Mouse (Mus musculus): ENCODE data around the gene Rnaset2a. TPM values are rescaled to one million over a fixed set of nuclear protein-coding genes. Genes with fewer than 3 reads are reported as not detected.
"Not testable (repeated sequence)": the region's sequence is repeated elsewhere in the genome, so short reads cannot be mapped to it uniquely, and the experiment has no call there.

The Rnaset2a gene
- polyA plus RNA-seq (2016; fragmentation: Nextera tagmentation; extraction: Ambion mirVana) = 35.3 and 36.2 TPM in 2 replicates

DNA sequence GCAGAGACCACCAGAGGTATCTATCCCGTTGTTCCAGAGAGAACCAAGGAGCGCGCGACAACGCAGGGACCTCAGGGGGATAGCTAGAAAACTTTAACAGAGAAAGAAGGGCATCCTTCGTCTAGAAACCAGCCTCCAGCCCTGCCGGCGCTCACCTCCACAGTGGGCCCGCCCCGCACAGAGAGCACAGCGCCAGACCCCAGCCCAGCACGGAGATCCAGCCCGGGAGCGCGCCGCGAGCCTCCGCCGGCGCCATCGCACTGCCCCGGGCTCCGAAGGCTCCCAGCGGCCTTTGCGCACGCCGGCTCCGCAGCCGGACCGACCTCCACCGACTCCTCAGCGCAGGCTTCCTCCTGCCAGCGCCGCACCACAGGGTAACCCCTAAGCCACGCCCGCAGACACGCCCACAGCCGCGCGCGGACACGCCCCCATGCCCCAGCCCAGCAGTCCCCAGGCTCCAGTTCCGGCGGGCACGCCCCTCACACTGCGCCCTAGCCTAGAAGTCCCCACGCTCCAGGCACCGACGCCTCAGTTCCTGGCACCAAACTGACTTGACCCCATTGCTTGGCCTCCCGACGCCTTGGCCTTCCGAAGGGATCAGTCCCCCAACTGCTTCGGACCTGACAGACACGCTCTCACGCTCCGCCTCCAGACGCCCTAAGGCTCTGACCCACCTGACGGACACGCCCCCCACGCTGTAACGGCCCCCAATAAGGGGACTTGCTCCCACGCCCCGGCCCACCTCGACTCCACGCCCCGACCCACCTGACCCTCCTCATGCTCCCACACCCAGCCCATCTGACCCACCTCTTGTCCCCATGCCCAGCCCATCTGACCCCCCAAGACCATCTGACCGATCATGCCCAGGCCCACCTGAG lies at the start of gene Rnaset2a, which contains the start of gene Gm49673:
Gene Rnaset2a (minus strand): TSS at position 659 of the 878 bp plus-strand sequence.
Gene Gm49673 (minus strand): TSS at position 350 of the 878 bp plus-strand sequence.
- peak; percentile 99 for ATAC-seq (ENCODE audit: insufficient number of reproducible peaks, low FRiP score)
- H3K9me3 ChIP-seq (replicated peaks); H3K4me1 ChIP-seq (replicated peaks); H3K27me3 ChIP-seq (replicated peaks); H3K36me3 ChIP-seq: not testable (repeated sequence)
- under 1% methylated on average over 55 of the region's 67 CpGs for WGBS
- Histone ChIP-seq H3K27ac (ENCODE audit: poor library complexity, severe bottlenecking) (peak within 1 kb of the TSS; percentile 43; the same call in 1 of the 2 replicates), H3K9ac (peak within 1 kb of the TSS; percentile 82), H3K4me3 (peak within 1 kb of the TSS; percentile 68), H3K4me2 (peak within 1 kb of the TSS; percentile 69)

DNA sequence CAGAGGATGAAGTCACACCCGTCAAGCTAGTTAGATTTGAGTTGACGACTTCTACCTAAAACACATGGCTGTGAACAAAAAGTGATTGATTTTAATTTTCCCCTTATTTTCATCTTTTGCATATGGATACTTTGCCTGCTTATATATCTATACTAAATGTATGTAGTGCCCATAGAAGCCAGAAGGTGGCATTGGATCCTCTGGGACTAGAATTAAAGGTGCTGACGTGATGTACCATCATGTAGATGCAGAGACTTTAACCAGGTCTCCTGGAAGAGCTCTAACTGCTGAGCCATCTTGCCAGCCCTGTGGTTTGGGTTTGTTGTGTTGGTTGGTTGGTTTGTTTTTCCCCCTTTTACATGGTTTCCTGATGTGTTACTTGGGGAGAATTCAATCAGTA lies 49.8 kb upstream of the Rnaset2a start:
- no peak for ATAC-seq (ENCODE audit: insufficient number of reproducible peaks, low FRiP score)
- no peak overlapping the region for H3K9ac ChIP-seq
- H3K27ac ChIP-seq (ENCODE audit: poor library complexity, severe bottlenecking) = no peak overlapping the region
- no peak overlapping the region for H3K4me2 ChIP-seq
- no peaks in the 10 kb centered on the region; the same call in 1 of the 2 replicates for H3K4me1 ChIP-seq (replicated peaks)
- H3K9me3 ChIP-seq (replicated peaks) = no peaks in the 10 kb centered on the region
- H3K36me3 ChIP-seq = peaks cover 25% of the 10 kb centered on the region
- no peaks in the 10 kb centered on the region for H3K27me3 ChIP-seq (replicated peaks)
- no peak overlapping the region for H3K4me3 ChIP-seq
- 69% methylated on average over 3 of the region's 3 CpGs for WGBS

DNA sequence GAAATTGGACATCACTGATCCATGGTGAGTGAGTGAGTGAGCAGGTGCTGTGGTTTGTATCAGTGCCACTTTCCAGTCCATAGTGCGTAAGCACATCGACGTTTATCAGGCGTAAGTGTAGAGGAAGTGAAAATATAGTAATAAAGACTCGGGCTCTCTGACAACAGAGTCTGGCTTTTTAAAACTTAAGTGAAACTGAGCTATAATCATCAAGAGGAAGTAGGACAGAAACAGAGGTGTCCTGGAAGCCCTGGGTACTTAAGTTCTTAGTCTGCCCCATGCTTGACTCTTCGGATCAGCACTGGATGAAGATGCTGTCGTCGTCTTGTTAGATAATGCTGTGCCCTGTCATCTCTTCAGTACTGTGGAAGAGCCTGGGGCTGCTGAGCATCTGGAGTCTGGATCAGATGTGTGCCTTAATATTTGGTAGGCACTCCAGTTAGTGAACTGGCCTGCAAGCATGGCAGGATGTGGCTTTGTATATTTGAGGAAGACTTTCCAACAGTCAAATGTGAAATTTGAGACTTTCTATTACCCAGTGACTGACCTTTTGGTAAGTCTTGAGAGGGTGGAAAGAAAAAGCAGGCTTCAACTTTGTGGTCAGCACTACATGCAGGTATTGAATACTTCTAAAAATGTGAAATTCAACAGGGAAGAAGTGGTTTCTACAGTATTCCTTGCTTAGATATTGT lies 47.9 kb upstream of the Rnaset2a start:
- no peak overlapping the region for H3K27ac ChIP-seq (ENCODE audit: poor library complexity, severe bottlenecking)
- peaks cover 34% of the 10 kb centered on the region for H3K36me3 ChIP-seq
- no peaks in the 10 kb centered on the region; the same call in 1 of the 2 replicates for H3K4me1 ChIP-seq (replicated peaks)
- no peaks in the 10 kb centered on the region for H3K27me3 ChIP-seq (replicated peaks)
- no peak overlapping the region for H3K4me2 ChIP-seq
- no peak overlapping the region for H3K4me3 ChIP-seq
- ATAC-seq (ENCODE audit: insufficient number of reproducible peaks, low FRiP score) = no peak
- no peaks in the 10 kb centered on the region for H3K9me3 ChIP-seq (replicated peaks)
- no peak overlapping the region for H3K9ac ChIP-seq
- WGBS = 77% methylated on average over 8 of the region's 8 CpGs

DNA sequence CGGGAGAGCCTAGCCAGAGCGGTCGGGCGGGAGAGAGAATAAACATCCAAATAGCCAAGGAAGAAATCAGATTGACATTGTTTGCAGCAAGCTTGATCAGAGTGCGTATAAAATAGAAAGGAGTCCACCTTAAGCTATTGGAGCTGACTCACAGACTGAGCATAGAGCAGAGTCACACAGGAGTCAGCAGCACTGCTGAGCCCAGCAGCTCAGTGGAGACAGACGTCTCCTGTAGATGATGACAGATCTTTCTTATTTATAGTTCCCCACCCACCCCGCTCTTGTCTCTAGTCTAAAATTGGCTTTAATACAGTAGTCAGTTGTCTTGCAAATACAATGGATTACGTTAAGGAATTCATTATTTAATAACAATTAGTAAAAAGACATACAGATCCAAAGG lies 45.8 kb upstream of the Rnaset2a start:
- H3K9me3 ChIP-seq (replicated peaks) = no peaks in the 10 kb centered on the region
- no peak overlapping the region for H3K4me2 ChIP-seq
- WGBS = 60% methylated on average over 8 of the region's 8 CpGs
- H3K4me3 ChIP-seq = no peak overlapping the region
- no peaks in the 10 kb centered on the region for H3K27me3 ChIP-seq (replicated peaks)
- H3K27ac ChIP-seq (ENCODE audit: poor library complexity, severe bottlenecking) = peak overlapping the region; percentile 26
- H3K4me1 ChIP-seq (replicated peaks) = peaks cover 7% of the 10 kb centered on the region
- H3K36me3 ChIP-seq = peaks cover 47% of the 10 kb centered on the region
- no peak overlapping the region for H3K9ac ChIP-seq
- ATAC-seq (ENCODE audit: insufficient number of reproducible peaks, low FRiP score) = no peak

DNA sequence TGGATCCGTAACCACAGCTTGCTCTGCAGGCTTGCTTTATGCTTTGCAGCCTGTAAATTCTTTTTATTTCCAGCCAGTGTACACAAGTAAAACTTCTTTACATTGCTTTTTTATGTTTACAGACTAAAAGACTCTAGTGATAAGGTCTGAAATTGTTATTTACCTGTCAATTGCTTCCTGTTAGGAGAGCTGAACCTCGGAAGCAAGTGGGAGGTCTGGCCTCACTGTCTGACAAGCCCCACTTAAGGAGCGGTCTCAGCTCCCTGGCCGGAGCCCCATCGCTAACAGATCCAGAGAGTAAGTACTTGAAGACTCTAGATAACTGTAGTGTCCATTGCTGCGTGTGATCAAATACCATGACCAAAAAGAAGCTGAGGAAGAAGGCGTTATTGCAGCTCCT lies 36.3 kb upstream of the Rnaset2a start:
- H3K4me2 ChIP-seq = no peak overlapping the region
- no peaks in the 10 kb centered on the region for H3K27me3 ChIP-seq (replicated peaks)
- peak overlapping the region; percentile 53 for H3K27ac ChIP-seq (ENCODE audit: poor library complexity, severe bottlenecking)
- H3K9ac ChIP-seq = peak overlapping the region; percentile 20; the same call in 1 of the 2 replicates
- ATAC-seq (ENCODE audit: insufficient number of reproducible peaks, low FRiP score) = no peak
- no peak overlapping the region for H3K4me3 ChIP-seq
- H3K9me3 ChIP-seq (replicated peaks) = no peaks in the 10 kb centered on the region
- WGBS = 49% methylated on average over 7 of the region's 7 CpGs
- H3K36me3 ChIP-seq = peaks cover 57% of the 10 kb centered on the region
- H3K4me1 ChIP-seq (replicated peaks) = peaks cover 20% of the 10 kb centered on the region

DNA sequence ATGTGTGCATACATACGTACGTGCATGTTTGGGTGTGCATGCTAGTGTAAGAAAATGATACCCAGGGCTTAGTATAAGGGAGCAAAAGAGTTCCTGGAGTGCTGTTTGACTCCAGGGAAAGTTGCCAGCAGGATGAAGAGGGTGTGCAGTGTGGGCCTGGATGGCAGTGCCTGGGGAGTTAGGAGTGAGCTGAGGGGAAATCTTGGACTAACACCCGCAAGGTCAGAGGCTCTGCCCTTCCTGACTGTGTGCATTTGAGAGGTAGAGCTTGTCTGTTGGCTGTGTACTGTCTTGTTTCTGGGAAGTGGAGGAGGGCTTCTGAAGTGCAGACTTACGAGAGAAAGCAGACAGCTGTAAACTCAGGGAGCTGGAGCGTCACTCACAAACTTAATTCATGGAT lies 35.9 kb upstream of the Rnaset2a start:
- Histone ChIP-seq H3K9me3 (replicated peaks) (no peaks in the 10 kb centered on the region), H3K27ac (ENCODE audit: poor library complexity, severe bottlenecking) (peak overlapping the region; percentile 53), H3K27me3 (replicated peaks) (no peaks in the 10 kb centered on the region), H3K4me1 (replicated peaks) (peaks cover 20% of the 10 kb centered on the region), H3K36me3 (peaks cover 58% of the 10 kb centered on the region), H3K4me3 (no peak overlapping the region), H3K4me2 (no peak overlapping the region), H3K9ac (no peak overlapping the region)
- WGBS = 62% methylated on average over 5 of the region's 5 CpGs
- no peak for ATAC-seq (ENCODE audit: insufficient number of reproducible peaks, low FRiP score)

DNA sequence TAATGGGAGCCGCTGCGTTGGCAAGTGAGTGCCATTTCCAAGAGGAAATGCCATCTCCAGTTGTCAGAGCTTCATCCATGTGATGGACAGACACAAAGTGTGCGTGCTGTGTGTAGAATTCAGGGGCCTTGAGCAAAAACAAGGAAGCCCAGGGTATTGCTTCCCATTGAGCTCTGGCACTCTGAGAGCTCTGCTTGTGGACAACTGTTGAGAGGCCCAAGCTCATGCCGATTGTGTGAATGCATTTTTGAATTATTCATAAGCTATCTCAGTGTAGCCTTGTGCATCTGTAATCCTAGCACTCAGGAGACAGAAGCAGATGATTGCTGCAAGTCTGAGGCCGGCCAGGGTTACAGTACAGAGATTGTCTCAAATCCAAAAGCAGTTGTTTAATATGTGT lies 29.2 kb upstream of the Rnaset2a start:
- Histone ChIP-seq H3K4me1 (replicated peaks) (no peaks in the 10 kb centered on the region), H3K9ac (no peak overlapping the region), H3K27ac (ENCODE audit: poor library complexity, severe bottlenecking) (no peak overlapping the region), H3K4me3 (no peak overlapping the region), H3K4me2 (no peak overlapping the region), H3K27me3 (replicated peaks) (no peaks in the 10 kb centered on the region), H3K36me3 (peaks cover 64% of the 10 kb centered on the region), H3K9me3 (replicated peaks) (no peaks in the 10 kb centered on the region)
- 90% methylated on average over 5 of the region's 5 CpGs for WGBS
- no peak for ATAC-seq (ENCODE audit: insufficient number of reproducible peaks, low FRiP score)

DNA sequence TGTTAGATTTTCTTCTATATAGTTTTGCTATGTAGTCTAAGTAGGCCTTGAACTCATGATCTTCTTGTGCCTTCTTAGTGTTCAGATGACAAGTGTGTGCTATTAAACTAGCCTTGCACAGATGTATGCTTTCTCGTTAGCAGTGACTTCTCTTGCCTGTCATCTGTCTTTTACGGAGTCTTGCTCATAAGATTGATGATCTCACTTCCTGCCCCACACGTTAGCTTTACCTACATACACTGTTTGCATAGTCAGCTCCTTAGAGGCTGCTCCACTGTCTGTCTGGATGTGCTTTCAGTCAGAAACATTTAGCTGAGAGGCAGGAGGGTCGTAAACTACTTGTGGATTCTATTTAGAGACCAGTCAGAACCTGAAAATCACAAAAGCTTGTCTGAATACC lies 23.2 kb upstream of the Rnaset2a start:
- Histone ChIP-seq H3K4me3 (no peak overlapping the region), H3K9me3 (replicated peaks) (no peaks in the 10 kb centered on the region), H3K27ac (ENCODE audit: poor library complexity, severe bottlenecking) (no peak overlapping the region), H3K4me2 (no peak overlapping the region), H3K27me3 (replicated peaks) (no peaks in the 10 kb centered on the region), H3K36me3 (peaks cover 52% of the 10 kb centered on the region), H3K9ac (no peak overlapping the region), H3K4me1 (replicated peaks) (no peaks in the 10 kb centered on the region)
- ATAC-seq (ENCODE audit: insufficient number of reproducible peaks, low FRiP score) = no peak
- WGBS = 69% methylated on average over 4 of the region's 4 CpGs

DNA sequence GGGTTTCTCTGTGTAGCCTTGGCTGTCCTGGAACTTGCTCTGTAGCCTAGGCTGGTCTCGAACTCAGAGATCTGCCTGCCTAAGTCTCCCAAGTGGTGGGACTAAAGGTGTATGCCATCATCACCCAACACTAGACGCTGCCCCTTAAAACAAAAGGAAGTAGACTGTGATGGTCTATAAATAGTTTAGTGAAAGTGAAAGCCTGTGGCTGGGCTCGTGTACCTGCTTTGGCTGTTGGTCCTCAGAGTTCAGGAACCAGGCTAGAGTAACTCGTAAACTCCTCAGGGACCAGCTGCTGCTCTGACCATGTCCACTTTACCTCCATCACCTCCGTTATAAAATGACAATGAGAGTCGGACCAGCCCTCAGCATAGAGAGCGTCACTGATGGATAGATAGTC lies 22.4 kb upstream of the Rnaset2a start:
- H3K27me3 ChIP-seq (replicated peaks) = no peaks in the 10 kb centered on the region
- no peak overlapping the region for H3K9ac ChIP-seq
- peaks cover 44% of the 10 kb centered on the region for H3K36me3 ChIP-seq
- H3K4me3 ChIP-seq = no peak overlapping the region
- H3K4me2 ChIP-seq = no peak overlapping the region
- H3K9me3 ChIP-seq (replicated peaks) = no peaks in the 10 kb centered on the region
- ATAC-seq (ENCODE audit: insufficient number of reproducible peaks, low FRiP score) = no peak
- H3K4me1 ChIP-seq (replicated peaks) = no peaks in the 10 kb centered on the region
- 81% methylated on average over 7 of the region's 7 CpGs for WGBS
- H3K27ac ChIP-seq (ENCODE audit: poor library complexity, severe bottlenecking) = no peak overlapping the region

DNA sequence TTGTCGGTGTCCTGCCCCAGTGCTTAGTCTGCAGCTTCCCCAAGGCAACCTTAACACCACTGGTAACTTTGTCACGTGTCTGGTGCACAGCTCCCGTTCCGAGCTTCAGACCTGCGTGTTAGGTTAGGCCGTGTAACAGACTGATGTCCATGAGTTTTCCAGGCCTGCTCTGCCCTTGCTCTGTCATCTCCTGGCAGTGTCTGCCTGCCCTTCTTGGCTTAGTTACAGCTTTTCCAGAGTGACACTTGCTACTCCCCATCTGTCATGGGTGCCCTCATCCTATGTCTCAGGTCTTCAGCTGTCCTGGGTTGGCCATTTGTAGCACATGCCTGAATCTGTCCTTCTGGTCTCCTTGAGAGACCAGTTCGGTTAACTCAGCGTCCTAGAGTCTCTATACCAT lies 19.5 kb upstream of the Rnaset2a start:
- 90% methylated on average over 7 of the region's 8 CpGs for WGBS
- H3K4me2 ChIP-seq; H3K27me3 ChIP-seq (replicated peaks); H3K4me3 ChIP-seq; H3K27ac ChIP-seq (ENCODE audit: poor library complexity, severe bottlenecking); H3K9me3 ChIP-seq (replicated peaks); H3K9ac ChIP-seq; H3K4me1 ChIP-seq (replicated peaks); ATAC-seq (ENCODE audit: insufficient number of reproducible peaks, low FRiP score): not testable (repeated sequence)
- H3K36me3 ChIP-seq = peaks cover 24% of the 10 kb centered on the region

DNA sequence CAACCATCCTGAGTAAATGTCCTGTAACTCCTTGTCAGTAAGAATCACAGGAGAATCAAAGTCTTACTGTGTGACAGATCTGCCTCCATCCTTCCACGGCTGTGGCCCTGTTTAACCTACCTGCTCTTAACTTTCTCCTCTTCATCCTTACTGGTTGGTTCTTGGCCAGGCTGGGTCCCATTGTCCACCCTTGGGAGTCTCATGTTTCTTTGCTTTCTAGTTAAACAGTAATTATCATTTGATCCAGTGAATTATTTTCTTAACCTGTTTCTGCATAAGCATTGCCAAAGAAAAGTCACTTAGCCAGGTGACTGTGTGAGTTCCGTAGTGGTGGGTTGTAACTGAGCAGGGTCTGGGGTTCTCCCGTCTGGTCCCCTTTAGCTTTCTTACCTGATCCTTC lies 18.6 kb upstream of the Rnaset2a start:
- WGBS = 75% methylated on average over 2 of the region's 3 CpGs
- Histone ChIP-seq H3K4me3 (peak overlapping the region; percentile 69; the same call in 1 of the 2 replicates), H3K4me2 (peak overlapping the region; percentile 60), H3K36me3 (peaks cover 18% of the 10 kb centered on the region)
- not testable (repeated sequence) for ATAC-seq (ENCODE audit: insufficient number of reproducible peaks, low FRiP score); H3K27me3 ChIP-seq (replicated peaks); H3K9ac ChIP-seq; H3K9me3 ChIP-seq (replicated peaks); H3K4me1 ChIP-seq (replicated peaks); H3K27ac ChIP-seq (ENCODE audit: poor library complexity, severe bottlenecking)
